Mouse (Mus musculus) ES-Bruce4 (cell line): ENCODE data around the gene Fbxo21.

ENCODE experiments used
- CTCF ChIP-seq: IDR thresholded peaks from one replicate; pipeline ENCODE4 v1.8.1; 2011; ENCODE audit warnings: low read depth, low read length
- EP300 ChIP-seq: IDR thresholded peaks from 2 replicates; pipeline ENCODE4 v1.6.1; 2011; ENCODE audit warnings: low read depth, low read length; ENCODE audit not compliant: insufficient read depth

GRCm38 (mm10) chr5:117996581-117996980 is 20.1 kb downstream of the Fbxo21 start:
- TF ChIP-seq CTCF (no peak), EP300 (no peak)
